Mouse (Mus musculus) midbrain, embryonic 10.5 days (tissue): ENCODE data around the gene Atp2c2. TPM values are rescaled to one million over a fixed set of nuclear protein-coding genes. Genes with fewer than 3 reads are reported as not detected.

Experiments
- DNase-seq: peaks from one replicate; pipeline ENCODE4 v3.0.0-alpha.2; 2017; ENCODE audit warnings: low spot score
- H3K27ac ChIP-seq: fragments of 300-500 bp; sonication (generic); replicated peaks from 2 replicates; pipeline ENCODE4 v1.5.1; 2016; ENCODE audit warnings: mild to moderate bottlenecking
- H3K27me3 ChIP-seq: fragments of 300-500 bp; sonication (generic); 2 replicates; pipeline ENCODE4 v1.6.1; 2016; ENCODE audit warnings: low read depth, mild to moderate bottlenecking; ENCODE audit not compliant: poor library complexity, severe bottlenecking
- H3K36me3 ChIP-seq: fragments of 300-500 bp; sonication (generic); 2 replicates; pipeline ENCODE4 v1.6.1; 2016; ENCODE audit warnings: mild to moderate bottlenecking, moderate library complexity
- H3K4me1 ChIP-seq: fragments of 300-500 bp; sonication (generic); 2 replicates; pipeline ENCODE4 v1.6.1; 2016
- H3K4me3 ChIP-seq: fragments of 300-500 bp; sonication (generic); 2 replicates; pipeline ENCODE4 v1.5.1; 2016; ENCODE audit warnings: mild to moderate bottlenecking, moderate library complexity
- H3K9me3 ChIP-seq: fragments of 300-500 bp; sonication (generic); replicated peaks from 2 replicates; pipeline ENCODE4 v1.6.1; 2016; ENCODE audit warnings: mild to moderate bottlenecking
- WGBS: fragments of 180-500 bp; shearing (Covaris S2); methylation state at CpG from one replicate; pipeline ENCODE4 v1.1.7; 2016; 5-methylcytosine and 5-hydroxymethylcytosine counted together
- polyA plus RNA-seq: library from polyadenylated mRNA; unstranded; fragments of >200 nt; fragmentation: Nextera tagmentation; extraction: Ambion mirVana; gene quantifications from 2 replicates; pipeline ENCODE4 v1.2.1, GENCODE M21; 2016

Gene Atp2c2
- polyA plus RNA-seq, 1 experiment from 2014 or later: 1.6 TPM

- no peak overlapping the region for H3K4me3 ChIP-seq
- DNase-seq: no peak
- peaks cover 50% of the 10 kb centered on the region for H3K4me1 ChIP-seq
- no peaks in the 10 kb centered on the region for H3K27me3 ChIP-seq
- H3K9me3 ChIP-seq: no peaks in the 10 kb centered on the region
- WGBS: 80% methylated on average over 11 of the region's 11 CpGs
- H3K36me3 ChIP-seq: no peaks in the 10 kb centered on the region
- H3K27ac ChIP-seq: peak overlapping the region; percentile 81
Measured at GRCm38 (mm10) chr8:119673976-119674555, 25.7 kb upstream of the Atp2c2 start.

GRCm38 (mm10) chr8:119675457-119675856 lies 24.4 kb upstream of the Atp2c2 start:
- 0 out of 2 replicates have a peak, but pooled peaks cover under 1% of the 10 kb centered on the region for H3K27me3 ChIP-seq
- WGBS: 45% methylated on average over 5 of the region's 5 CpGs
- peak; percentile 82 for DNase-seq
- no peaks in the 10 kb centered on the region for H3K36me3 ChIP-seq
- H3K4me3 ChIP-seq: no peak overlapping the region
- no peaks in the 10 kb centered on the region for H3K9me3 ChIP-seq
- peaks cover 40% of the 10 kb centered on the region for H3K4me1 ChIP-seq
- peak overlapping the region; percentile 81 for H3K27ac ChIP-seq

GRCm38 (mm10) chr8:119676389-119676788 lies 23.4 kb upstream of the Atp2c2 start:
- Histone ChIP-seq H3K27me3 (0 out of 2 replicates have a peak, but pooled peaks cover 7% of the 10 kb centered on the region), H3K27ac (peak overlapping the region; percentile 34; the same call in 1 of the 2 replicates)
- 31% methylated on average over 8 of the region's 8 CpGs for WGBS

GRCm38 (mm10) chr8:119678138-119678843 lies 21.5 kb upstream of the Atp2c2 start:
- H3K9me3 ChIP-seq: no peaks in the 10 kb centered on the region
- H3K4me3 ChIP-seq: peak overlapping the region; percentile 40
- WGBS: 10% methylated on average over 18 of the region's 18 CpGs

More at GRCm38 (mm10) chr8:119676389-119676788, 23.4 kb upstream of the Atp2c2 start:
- Histone ChIP-seq H3K4me1 (peaks cover 35% of the 10 kb centered on the region), H3K9me3 (no peaks in the 10 kb centered on the region), H3K36me3 (no peaks in the 10 kb centered on the region), H3K4me3 (no peak overlapping the region)
- DNase-seq: peak; percentile 73

GRCm38 (mm10) chr8:119679184-119679583 lies 20.6 kb upstream of the Atp2c2 start:
- Histone ChIP-seq H3K27me3 (0 out of 2 replicates have a peak, but pooled peaks cover 7% of the 10 kb centered on the region), H3K4me3 (no peak overlapping the region), H3K27ac (peak overlapping the region; percentile 60; the same call in 1 of the 2 replicates), H3K36me3 (no peaks in the 10 kb centered on the region), H3K4me1 (peaks cover 33% of the 10 kb centered on the region), H3K9me3 (no peaks in the 10 kb centered on the region)
- WGBS: 67% methylated on average over 14 of the region's 14 CpGs
- no peak for DNase-seq

More at GRCm38 (mm10) chr8:119678138-119678843, 21.5 kb upstream of the Atp2c2 start:
- DNase-seq: peak; percentile 59
- Histone ChIP-seq H3K27ac (peak overlapping the region; percentile 23; the same call in 1 of the 2 replicates), H3K36me3 (no peaks in the 10 kb centered on the region), H3K27me3 (0 out of 2 replicates have a peak, but pooled peaks cover 7% of the 10 kb centered on the region), H3K4me1 (peaks cover 35% of the 10 kb centered on the region)

GRCm38 (mm10) chr8:119690602-119691001 lies 9.2 kb upstream of the Atp2c2 start:
- no peak for DNase-seq
- Histone ChIP-seq H3K27me3 (peaks cover 15% of the 10 kb centered on the region), H3K27ac (peak overlapping the region; percentile 49; the same call in 1 of the 2 replicates), H3K9me3 (no peaks in the 10 kb centered on the region), H3K4me1 (peaks cover 48% of the 10 kb centered on the region), H3K4me3 (no peak overlapping the region), H3K36me3 (no peaks in the 10 kb centered on the region)
- 78% methylated on average over 6 of the region's 6 CpGs for WGBS

- no peaks in the 10 kb centered on the region for H3K36me3 ChIP-seq
- 84% methylated on average over 4 of the region's 4 CpGs for WGBS
- no peaks in the 10 kb centered on the region for H3K9me3 ChIP-seq
- no peak for DNase-seq
- H3K27ac ChIP-seq: no peak overlapping the region
- no peak overlapping the region for H3K4me3 ChIP-seq
- H3K4me1 ChIP-seq: peaks cover 40% of the 10 kb centered on the region
- H3K27me3 ChIP-seq: peaks cover 9% of the 10 kb centered on the region
Measured at GRCm38 (mm10) chr8:119691989-119692388, 7.8 kb upstream of the Atp2c2 start.

GRCm38 (mm10) chr8:119694696-119695095 lies 5.1 kb upstream of the Atp2c2 start:
- H3K9me3 ChIP-seq: no peaks in the 10 kb centered on the region
- H3K27me3 ChIP-seq: peaks cover 34% of the 10 kb centered on the region
- DNase-seq: no peak
- no peaks in the 10 kb centered on the region for H3K36me3 ChIP-seq
- no peak overlapping the region for H3K4me3 ChIP-seq
- H3K4me1 ChIP-seq: peaks cover 36% of the 10 kb centered on the region
- WGBS: 84% methylated on average over 7 of the region's 7 CpGs
- H3K27ac ChIP-seq: 0 out of 2 replicates have a peak overlapping the region, but pooled peaks have one; percentile 28

GRCm38 (mm10) chr8:119697163-119697562 lies 2.6 kb upstream of the Atp2c2 start:
- Histone ChIP-seq H3K4me3 (no peak overlapping the region), H3K4me1 (peaks cover 39% of the 10 kb centered on the region), H3K27ac (no peak overlapping the region), H3K36me3 (no peaks in the 10 kb centered on the region), H3K27me3 (peaks cover 59% of the 10 kb centered on the region), H3K9me3 (no peaks in the 10 kb centered on the region)
- WGBS: 83% methylated on average over 2 of the region's 2 CpGs
- no peak for DNase-seq

GRCm38 (mm10) chr8:119698960-119699359 lies 849 bp upstream of the Atp2c2 start:
- H3K27me3 ChIP-seq: peaks cover 66% of the 10 kb centered on the region
- 2% methylated on average over 12 of the region's 12 CpGs for WGBS
- no peaks in the 10 kb centered on the region for H3K9me3 ChIP-seq
- H3K4me1 ChIP-seq: peaks cover 36% of the 10 kb centered on the region
- no peak overlapping the region for H3K27ac ChIP-seq
- DNase-seq: peak; percentile 55
- H3K4me3 ChIP-seq: no peak overlapping the region
- no peaks in the 10 kb centered on the region for H3K36me3 ChIP-seq

- Histone ChIP-seq H3K27ac (no peak overlapping the region), H3K27me3 (peaks cover 53% of the 10 kb centered on the region), H3K36me3 (no peaks in the 10 kb centered on the region), H3K4me3 (no peak overlapping the region), H3K4me1 (peaks cover 24% of the 10 kb centered on the region), H3K9me3 (no peaks in the 10 kb centered on the region)
- no peak for DNase-seq
- 86% methylated on average over 7 of the region's 7 CpGs for WGBS
Measured at GRCm38 (mm10) chr8:119702965-119703364, 3.2 kb downstream of the Atp2c2 start.

GRCm38 (mm10) chr8:119707146-119707545 lies 7.3 kb downstream of the Atp2c2 start:
- WGBS: 89% methylated on average over 9 of the region's 9 CpGs
- H3K9me3 ChIP-seq: no peaks in the 10 kb centered on the region
- no peak for DNase-seq
- no peaks in the 10 kb centered on the region for H3K4me1 ChIP-seq
- no peak overlapping the region for H3K4me3 ChIP-seq
- no peaks in the 10 kb centered on the region for H3K36me3 ChIP-seq
- no peak overlapping the region for H3K27ac ChIP-seq
- peaks cover 11% of the 10 kb centered on the region for H3K27me3 ChIP-seq

GRCm38 (mm10) chr8:119708471-119708870 lies 8.7 kb downstream of the Atp2c2 start:
- Histone ChIP-seq H3K36me3 (no peaks in the 10 kb centered on the region), H3K4me3 (no peak overlapping the region), H3K27me3 (0 out of 2 replicates have a peak, but pooled peaks cover 3% of the 10 kb centered on the region), H3K4me1 (peaks cover 5% of the 10 kb centered on the region; the same call in 1 of the 2 replicates), H3K27ac (peak overlapping the region; percentile 30; the same call in 1 of the 2 replicates), H3K9me3 (no peaks in the 10 kb centered on the region)
- no peak for DNase-seq
- whole genome bisulfite sequencing: 91% methylated on average over 8 of the region's 8 CpGs
